Mouse (Mus musculus): ENCODE data around the gene Ifnlr1.
"Not testable (repeated sequence)": the region's sequence is repeated elsewhere in the genome, so short reads cannot be mapped to it uniquely, and the experiment has no call there.

DNA sequence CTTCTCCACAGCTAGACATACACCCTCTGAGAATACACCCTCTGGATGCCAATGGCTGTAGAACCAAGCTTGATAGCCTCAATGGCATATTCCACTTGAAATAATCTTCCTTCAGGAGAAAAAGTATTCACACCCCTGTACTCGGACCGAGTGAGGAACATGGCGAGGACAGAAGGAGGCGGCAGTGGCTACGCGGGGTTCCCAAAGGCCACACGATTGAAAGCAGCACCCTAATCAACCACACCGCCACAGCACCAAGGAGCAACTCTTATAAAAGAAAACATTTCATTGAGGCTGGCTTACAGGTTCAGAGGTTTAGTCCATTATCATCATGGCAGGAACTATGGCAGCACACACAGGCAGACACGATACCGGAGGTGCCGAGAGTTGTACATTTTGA, 30.4 kb downstream of the Ifnlr1 start:
- not testable (repeated sequence) for TF ChIP-seq CHD2 (IDR thresholded peaks at IDR 0.05; ENCODE audit: low read length); RCOR1 (IDR thresholded peaks at IDR 0.05; ENCODE audit: low read depth, low read length)
